Mouse (Mus musculus): ENCODE results near the gene Crebzf. TPM values are rescaled to one million over a fixed set of nuclear protein-coding genes. Genes with fewer than 3 reads are reported as not detected.

The Crebzf gene
- polyA plus RNA-seq, 1 experiment: 31.3 TPM

- 90% methylated on average over 2 of the region's 2 CpGs for WGBS
Measured at GRCm38 (mm10) chr7:90482607-90483006, 40.1 kb downstream of the Crebzf start.

More at GRCm38 (mm10) chr7:90482607-90483006, 40.1 kb downstream of the Crebzf start:
- no peak for TF ChIP-seq CTCF (IDR thresholded peaks at IDR 0.05; ENCODE audit: extremely low read depth, insufficient read length, insufficient replicate concordance, low read depth, low read length)
- TF ChIP-seq POLR2A (IDR thresholded peaks at IDR 0.05; ENCODE audit: low read depth, low read length): no peak
- Histone ChIP-seq H3K27me3 (ENCODE audit: control insufficient read depth, insufficient read depth, low read length) (no peaks in the 10 kb centered on the region; the same call in 1 of the 2 replicates), H3K4me3 (ENCODE audit: low read depth, low read length) (no peak overlapping the region), H3K27ac (ENCODE audit: insufficient read depth, low read depth, low read length) (no peak overlapping the region), H3K4me1 (ENCODE audit: control insufficient read depth, insufficient read depth, insufficient read length, low read length) (no peaks in the 10 kb centered on the region), H3K36me3 (ENCODE audit: control insufficient read depth, insufficient read depth, low read length) (no peaks in the 10 kb centered on the region)

Other genes starting within 250 kb of the Crebzf start
- gene Ccdc83, start 177.0 kb upstream of the Crebzf start, polyA plus RNA-seq (2012; rRNA removed): not detected in 2 replicates
- gene Sytl2, start 140.5 kb upstream of the Crebzf start, polyA plus RNA-seq (2012; rRNA removed): 4.2 and 5.1 TPM in 2 replicates
- gene Ccdc89, start 16.2 kb upstream of the Crebzf start, polyA plus RNA-seq (2012; rRNA removed): 0.14 TPM in 1 of 2 replicates, not detected in the other
- gene Tmem126a, start 14.5 kb downstream of the Crebzf start, polyA plus RNA-seq (2012; rRNA removed): 7.2 and 8.4 TPM in 2 replicates
- gene Tmem126b, start 33.3 kb downstream of the Crebzf start, polyA plus RNA-seq (2012; rRNA removed): 4.8 and 6.5 TPM in 2 replicates
- gene Dlg2, start 33.9 kb downstream of the Crebzf start, polyA plus RNA-seq (2012; rRNA removed): 0.38 and 0.56 TPM in 2 replicates

All from small intestine, adult 2 months (tissue).